Mouse (Mus musculus) midbrain, embryonic 14.5 days (tissue): ENCODE data around the gene Hspd1. TPM values are rescaled to one million over a fixed set of nuclear protein-coding genes. Genes with fewer than 3 reads are reported as not detected.
A peak's percentile ranks its signal among the peaks of the same experiment; 100 is the strongest.

Source experiments
- ATAC-seq: fragments of 200-750 bp; cut with Nextera tagmentation; 2 replicates; pipeline ENCODE4 v1.8.0; 2017; ENCODE audit warnings: moderate number of reproducible peaks, moderate library complexity; ENCODE audit not compliant: low FRiP score, low TSS enrichment
- DNase-seq: peaks from one replicate; pipeline ENCODE4 v3.0.0-alpha.2; 2015
- H3K27ac ChIP-seq: fragments of 300-500 bp; sonication (generic); replicated peaks from 2 replicates; pipeline ENCODE4 v1.5.1; 2014; ENCODE audit warnings: mild to moderate bottlenecking, low read depth, low read length, moderate library complexity
- H3K27me3 ChIP-seq: fragments of 300-500 bp; sonication (generic); 2 replicates; pipeline ENCODE4 v1.6.1; 2014; ENCODE audit warnings: low read length, control low read depth, mixed read lengths; ENCODE audit not compliant: control insufficient read depth, insufficient read depth
- H3K36me3 ChIP-seq: fragments of 300-500 bp; sonication (generic); 2 replicates; pipeline ENCODE4 v1.6.1; 2014; ENCODE audit warnings: low read length, control low read depth; ENCODE audit not compliant: control insufficient read depth, insufficient read depth
- H3K4me1 ChIP-seq: fragments of 300-500 bp; sonication (generic); 2 replicates; pipeline ENCODE4 v1.6.1; 2014; ENCODE audit warnings: mild to moderate bottlenecking, antibody characterized with exemption, low read length, control low read depth; ENCODE audit not compliant: control insufficient read depth, insufficient read depth
- H3K4me2 ChIP-seq: fragments of 300-500 bp; sonication (generic); 2 replicates; pipeline ENCODE4 v1.6.1; 2014; ENCODE audit warnings: mild to moderate bottlenecking, low read length, moderate library complexity
- H3K4me3 ChIP-seq: fragments of 300-500 bp; sonication (generic); replicated peaks from 2 replicates; pipeline ENCODE4 v1.5.1; 2014; ENCODE audit warnings: low read depth, low read length
- H3K9ac ChIP-seq: fragments of 300-500 bp; sonication (generic); replicated peaks from 2 replicates; pipeline ENCODE4 v1.6.1; 2014; ENCODE audit warnings: mild to moderate bottlenecking, low read length, moderate library complexity
- H3K9me3 ChIP-seq: fragments of 300-500 bp; sonication (generic); 2 replicates; pipeline ENCODE4 v1.6.1; 2016; ENCODE audit warnings: low read length, control low read depth, mixed read lengths; ENCODE audit not compliant: control insufficient read depth
- WGBS: fragments of 180-500 bp; shearing (Covaris S2); extraction: QIAGEN DNeasy Blood & Tissue Kit; methylation state at CpG from one replicate; pipeline ENCODE4 v1.1.7; 2014; 5-methylcytosine and 5-hydroxymethylcytosine counted together
- polyA plus RNA-seq: library from polyadenylated mRNA; unstranded; fragments of >200 nt; fragmentation: Nextera tagmentation; extraction: Ambion mirVana; gene quantifications from 2 replicates; pipeline ENCODE4 v1.2.1, GENCODE M21; 2014

The Hspd1 gene
- polyA plus RNA-seq, 1 experiment from 2014 or later, result 232 TPM

GRCm38 (mm10) chr1:55055322-55056115 is 32.5 kb downstream of the Hspd1 start:
- WGBS, result 89% methylated on average over 5 of the region's 5 CpGs
- DNase-seq, result no peak
- ATAC-seq, result no peak

DNA sequence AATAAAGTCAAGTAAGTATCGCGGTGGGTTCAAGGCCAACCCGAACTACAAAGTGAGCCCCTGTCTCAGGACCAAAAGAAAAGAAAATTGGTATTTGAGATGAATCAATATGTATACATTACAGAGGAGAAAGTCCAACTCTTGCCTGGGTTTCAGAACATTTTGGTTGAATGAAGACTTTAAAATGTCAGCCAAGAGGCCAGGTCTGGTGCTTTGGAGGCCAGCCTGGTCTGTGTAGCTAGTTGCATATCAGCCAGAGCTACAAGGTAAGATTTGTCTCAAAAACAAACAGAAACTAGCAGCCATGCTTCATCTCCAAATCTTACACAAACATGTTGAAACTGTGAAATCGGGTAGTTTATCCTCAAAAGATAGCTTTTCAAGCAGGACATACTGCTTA is 34.4 kb downstream of the Hspd1 start:
- WGBS, result 80% methylated on average over 4 of the region's 4 CpGs
- H3K36me3 ChIP-seq, result no peaks in the 10 kb centered on the region
- H3K4me2 ChIP-seq, result peak overlapping the region; percentile 76
- DNase-seq (no peak), ATAC-seq (no peak)
- no peak overlapping the region for H3K27ac ChIP-seq
- no peak overlapping the region for H3K9ac ChIP-seq
- no peaks in the 10 kb centered on the region for H3K27me3 ChIP-seq
- H3K4me3 ChIP-seq, result peak overlapping the region; percentile 84
- H3K4me1 ChIP-seq, result peaks cover 10% of the 10 kb centered on the region
- H3K9me3 ChIP-seq, result no peaks in the 10 kb centered on the region

More at GRCm38 (mm10) chr1:55055322-55056115, 32.5 kb downstream of the Hspd1 start:
- H3K4me3 ChIP-seq, result no peak overlapping the region
- no peaks in the 10 kb centered on the region for H3K27me3 ChIP-seq
- no peak overlapping the region for H3K9ac ChIP-seq
- H3K9me3 ChIP-seq, result no peaks in the 10 kb centered on the region
- no peaks in the 10 kb centered on the region for H3K36me3 ChIP-seq
- peaks cover 10% of the 10 kb centered on the region for H3K4me1 ChIP-seq
- no peak overlapping the region for H3K27ac ChIP-seq
- no peak overlapping the region for H3K4me2 ChIP-seq

DNA sequence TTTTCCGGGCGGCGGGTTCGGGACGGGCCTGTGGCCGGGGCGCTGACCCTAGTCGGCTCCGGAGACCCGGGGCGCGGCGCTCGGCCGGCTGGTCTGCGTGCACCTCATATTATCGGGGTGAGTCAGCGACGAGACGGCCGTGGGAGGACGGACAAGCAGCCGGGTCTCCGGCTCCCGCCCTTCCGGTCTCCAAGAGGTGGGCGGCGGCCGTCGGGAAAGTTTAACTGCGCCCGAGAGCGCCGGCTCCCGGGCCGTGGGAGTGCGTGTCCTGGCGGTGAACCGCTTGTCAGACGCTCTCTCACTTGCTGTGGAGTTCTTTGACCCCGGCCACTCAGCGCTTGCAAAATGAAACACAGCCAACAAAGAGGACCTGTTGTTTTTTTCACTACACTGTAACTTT is 35.0 kb downstream of the Hspd1 start:
- peak overlapping the region; percentile 77 for H3K27ac ChIP-seq
- under 1% methylated on average over 42 of the region's 42 CpGs for WGBS
- no peaks in the 10 kb centered on the region for H3K36me3 ChIP-seq
- H3K27me3 ChIP-seq, result no peaks in the 10 kb centered on the region
- no peaks in the 10 kb centered on the region for H3K9me3 ChIP-seq
- ATAC-seq (no peak), DNase-seq (peak; percentile 72)
- peak overlapping the region; percentile 76 for H3K4me2 ChIP-seq
- peak overlapping the region; percentile 70 for H3K9ac ChIP-seq
- peaks cover 10% of the 10 kb centered on the region for H3K4me1 ChIP-seq
- peak overlapping the region; percentile 84 for H3K4me3 ChIP-seq

DNA sequence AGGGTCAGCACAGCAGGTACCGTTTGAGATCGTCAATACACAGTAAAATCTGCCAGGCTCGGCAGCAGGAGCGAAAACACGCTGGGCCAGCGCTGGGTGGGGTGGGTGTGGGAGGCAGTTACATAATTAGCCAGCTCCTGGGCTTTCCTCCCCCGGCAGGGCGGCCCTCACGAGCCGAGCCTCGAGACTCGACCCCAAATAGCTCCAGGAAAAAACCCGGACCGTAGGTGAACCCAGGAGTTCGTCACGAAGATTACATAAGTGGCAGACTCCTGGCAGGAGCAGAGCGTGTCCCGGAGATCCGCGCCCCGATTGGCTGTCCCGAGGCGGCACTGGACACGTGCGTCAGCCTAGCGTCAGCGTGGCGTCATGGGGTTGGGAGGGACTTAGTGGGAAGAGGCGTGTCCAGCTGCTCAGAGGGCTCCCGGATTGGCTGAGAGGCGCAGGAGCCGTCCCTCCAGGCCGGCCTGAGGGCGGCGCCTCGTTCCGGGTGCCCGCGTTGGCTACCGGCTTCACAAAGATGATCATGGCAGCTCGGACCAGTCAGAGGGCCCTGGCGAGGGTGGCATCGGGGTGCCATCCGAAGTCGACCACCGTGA is 35.6 kb downstream of the Hspd1 start, which contains the start of gene Coq10b:
Gene Coq10b (plus strand): TSS at position 416 of the 599 bp plus-strand sequence.
- H3K4me1 ChIP-seq, result peaks cover 10% of the 10 kb centered on the region
- peak within 1 kb of the TSS; percentile 84 for H3K4me3 ChIP-seq
- peak; percentile 100 for ATAC-seq
- no peaks in the 10 kb centered on the region for H3K36me3 ChIP-seq
- peak within 1 kb of the TSS; percentile 79 for H3K27ac ChIP-seq
- no peaks in the 10 kb centered on the region for H3K27me3 ChIP-seq
- under 1% methylated on average over 46 of the region's 46 CpGs for WGBS
- H3K9me3 ChIP-seq, result no peaks in the 10 kb centered on the region
- peak within 1 kb of the TSS; percentile 86 for H3K4me2 ChIP-seq
- peak within 1 kb of the TSS; percentile 70 for H3K9ac ChIP-seq
- DNase-seq, result peak; percentile 99

DNA sequence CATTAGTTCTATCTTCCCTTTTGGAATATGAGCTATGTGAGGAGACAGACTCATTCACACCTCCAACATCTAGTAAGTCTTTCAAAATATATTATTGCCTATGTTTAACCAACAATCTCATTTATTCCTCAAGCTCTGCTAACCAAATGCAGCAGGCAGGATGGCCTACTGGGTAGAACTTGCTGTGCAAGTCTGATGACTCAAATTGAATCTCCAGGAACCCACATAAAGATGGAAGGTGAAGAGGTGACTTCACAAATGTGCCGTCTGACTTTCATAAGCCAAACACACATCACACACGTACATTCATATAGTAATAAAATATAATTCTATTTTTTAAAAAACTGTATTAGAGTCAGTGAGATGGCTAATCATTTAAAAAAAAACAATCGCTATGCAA is 36.4 kb downstream of the Hspd1 start:
- Histone ChIP-seq H3K9me3 (no peaks in the 10 kb centered on the region), H3K4me3 (peak overlapping the region; percentile 84), H3K36me3 (no peaks in the 10 kb centered on the region), H3K27me3 (no peaks in the 10 kb centered on the region), H3K27ac (no peak overlapping the region), H3K9ac (peak overlapping the region; percentile 70; the same call in 1 of the 2 replicates), H3K4me1 (peaks cover 10% of the 10 kb centered on the region), H3K4me2 (peak overlapping the region; percentile 86)
- 76% methylated on average over 3 of the region's 3 CpGs for WGBS
- ATAC-seq (no peak), DNase-seq (no peak)

- H3K36me3 ChIP-seq, result no peaks in the 10 kb centered on the region
- no peaks in the 10 kb centered on the region for H3K9me3 ChIP-seq
- no peaks in the 10 kb centered on the region for H3K27me3 ChIP-seq
- WGBS, result 70% methylated on average over 4 of the region's 4 CpGs
- no peak overlapping the region for H3K4me3 ChIP-seq
- no peak overlapping the region for H3K4me2 ChIP-seq
- peaks cover 6% of the 10 kb centered on the region for H3K4me1 ChIP-seq
- H3K9ac ChIP-seq, result no peak overlapping the region
- no peak overlapping the region for H3K27ac ChIP-seq
- ATAC-seq (no peak), DNase-seq (no peak)
Measured at GRCm38 (mm10) chr1:55048841-55049587, 39.0 kb downstream of the Hspd1 start.

GRCm38 (mm10) chr1:55043164-55043563 is 44.9 kb downstream of the Hspd1 start:
- Histone ChIP-seq H3K9ac (no peak overlapping the region), H3K27ac (no peak overlapping the region), H3K9me3 (no peaks in the 10 kb centered on the region), H3K4me3 (no peak overlapping the region), H3K36me3 (no peaks in the 10 kb centered on the region), H3K4me2 (no peak overlapping the region), H3K4me1 (no peaks in the 10 kb centered on the region), H3K27me3 (no peaks in the 10 kb centered on the region)
- no peak for DNase-seq
- WGBS, result 84% methylated on average over 3 of the region's 3 CpGs
- no peak for ATAC-seq

- Histone ChIP-seq H3K9me3 (no peaks in the 10 kb centered on the region), H3K4me2 (no peak overlapping the region), H3K9ac (no peak overlapping the region), H3K4me1 (no peaks in the 10 kb centered on the region), H3K27ac (no peak overlapping the region), H3K36me3 (no peaks in the 10 kb centered on the region), H3K4me3 (no peak overlapping the region), H3K27me3 (no peaks in the 10 kb centered on the region)
- ATAC-seq (no peak), DNase-seq (no peak)
- WGBS, result 70% methylated on average over 1 of the region's 1 CpGs
Measured at GRCm38 (mm10) chr1:55042246-55042645, 45.8 kb downstream of the Hspd1 start.
